Mouse (Mus musculus): Measurements from ENCODE around the gene F2r.

Gene F2r

GRCm38 (mm10) chr13:95632144-95632543, 13.9 kb upstream of the F2r start:
- DNase-seq (ENCODE audit: low spot score in 2 of 2) = no peak

- no peak for DNase-seq (ENCODE audit: low spot score in 2 of 2)
These were observed 12.5 kb upstream of the F2r start for GRCm38 (mm10) chr13:95630747-95631146.

DNA sequence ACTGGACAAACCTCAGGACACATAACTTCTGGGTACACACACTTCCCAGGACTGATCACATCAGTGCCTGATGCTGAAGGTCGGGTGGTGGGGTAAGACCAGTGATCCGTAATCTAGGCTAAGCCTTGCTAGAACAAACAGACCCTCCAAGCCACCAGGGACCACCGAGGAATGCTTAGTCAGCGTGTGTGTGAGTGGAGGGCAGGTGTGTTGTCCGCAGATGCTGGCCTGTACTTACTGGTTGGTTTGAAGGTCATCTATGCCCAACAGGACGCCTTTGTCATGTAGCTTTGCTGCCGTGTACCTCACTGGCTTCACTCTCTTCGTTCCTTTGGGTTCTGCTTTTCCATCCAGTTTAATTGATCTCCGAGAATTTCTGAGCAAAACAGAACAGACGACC, 11.5 kb upstream of the F2r start:
- no peak for DNase-seq (ENCODE audit: low spot score in 2 of 2)

DNA sequence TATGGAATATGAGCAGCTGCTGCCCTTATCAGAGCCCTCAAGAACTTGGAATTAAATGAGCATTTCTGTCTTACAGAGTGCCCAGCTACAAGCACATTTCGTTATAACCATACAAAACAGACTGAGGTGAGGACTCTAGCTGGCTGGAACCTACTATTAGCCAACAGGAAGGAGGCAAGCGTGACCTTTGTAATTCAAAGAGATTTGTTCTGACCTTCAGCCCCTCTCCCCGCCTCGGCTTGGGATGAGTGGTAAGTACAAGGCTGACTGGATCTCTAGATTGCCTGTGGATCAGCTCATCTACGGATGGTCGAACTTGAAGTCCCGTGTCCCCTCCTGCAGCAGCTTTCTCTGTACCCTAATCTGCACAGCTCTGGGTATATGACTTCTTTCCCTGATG, 8.4 kb upstream of the F2r start:
- no peak for DNase-seq (ENCODE audit: low spot score in 2 of 2)

DNA sequence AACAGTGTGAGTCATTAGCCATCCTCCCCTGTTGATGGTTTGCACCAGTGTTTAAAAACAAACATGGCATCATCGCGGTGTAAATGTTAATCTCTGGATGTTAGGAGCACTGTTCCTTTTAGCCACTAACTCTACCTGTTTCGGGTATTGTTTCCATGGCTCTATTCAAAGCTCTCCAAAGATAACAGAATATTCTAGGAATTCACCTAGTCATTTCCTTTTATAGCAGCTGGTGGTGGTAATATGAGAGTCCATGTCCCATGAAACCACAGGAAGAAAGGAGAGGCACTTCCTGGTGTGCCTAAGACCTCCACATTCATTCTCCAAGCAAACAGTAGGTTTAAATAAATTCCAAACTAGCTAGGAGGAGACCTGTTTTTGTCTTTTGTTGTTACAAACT, 4.8 kb upstream of the F2r start:
- DNase-seq (ENCODE audit: low spot score in 2 of 2) = no peak

DNA sequence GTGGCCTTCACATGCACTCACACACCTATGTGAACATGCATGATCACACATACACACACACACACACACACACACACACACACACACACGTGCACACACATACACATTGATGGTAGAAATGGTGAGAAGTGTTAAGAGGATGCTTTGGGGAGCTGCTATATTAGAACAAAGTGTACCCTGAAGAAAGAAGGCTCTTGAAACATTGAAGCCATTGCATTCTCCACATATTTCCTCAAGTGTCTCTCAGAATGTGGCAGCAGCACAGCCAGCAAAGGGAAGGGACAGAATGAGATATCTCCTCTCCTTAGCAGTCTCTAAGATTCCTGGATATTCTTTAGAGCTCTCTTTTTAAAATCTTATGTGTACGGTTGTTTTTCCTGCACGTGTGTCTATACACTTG, 3.3 kb upstream of the F2r start:
- DNase-seq (ENCODE audit: low spot score in 2 of 2) = no peak

DNA sequence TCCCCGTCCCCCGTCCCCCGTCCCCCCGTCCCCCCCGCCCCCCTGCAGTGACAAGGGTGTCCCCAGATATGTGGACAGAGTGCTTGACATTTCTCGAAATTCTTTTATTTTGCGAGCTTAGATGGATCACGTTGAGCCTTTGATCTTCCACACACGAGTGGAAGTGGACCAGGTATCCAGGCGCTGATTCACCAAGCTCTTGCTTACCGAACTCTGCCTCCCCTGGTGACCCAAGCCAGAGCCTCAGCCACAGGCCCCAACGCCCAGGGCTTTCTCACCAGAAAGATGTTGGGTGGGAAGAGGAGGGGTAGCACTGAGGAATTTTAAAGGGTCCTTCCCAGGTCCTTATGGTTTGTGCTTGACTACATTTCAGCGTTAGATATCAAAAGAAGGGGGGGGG, 572 bp upstream of the F2r start:
- DNase-seq (ENCODE audit: low spot score in 2 of 2) = no peak

- no peak for DNase-seq (ENCODE audit: low spot score in 2 of 2)
These were observed 566 bp downstream of the F2r start for GRCm38 (mm10) chr13:95617671-95618171.

GRCm38 (mm10) chr13:95617082-95617670, 1.1 kb downstream of the F2r start:
- no peak for DNase-seq (ENCODE audit: low spot score in 2 of 2)

- DNase-seq (ENCODE audit: low spot score in 2 of 2) = no peak
These were observed 1.8 kb downstream of the F2r start for GRCm38 (mm10) chr13:95616512-95616911.

GRCm38 (mm10) chr13:95614757-95615156, 3.5 kb downstream of the F2r start:
- DNase-seq (ENCODE audit: low spot score in 2 of 2) = no peak

GRCm38 (mm10) chr13:95612243-95612642, 6.0 kb downstream of the F2r start:
- DNase-seq (ENCODE audit: low spot score in 2 of 2) = no peak

- no peak for DNase-seq (ENCODE audit: low spot score in 2 of 2)
These were observed 6.5 kb downstream of the F2r start for GRCm38 (mm10) chr13:95611752-95612151.

- DNase-seq (ENCODE audit: low spot score in 2 of 2) = peak in 1 of 2 experiments; percentile 13
These were observed 7.3 kb downstream of the F2r start for GRCm38 (mm10) chr13:95610786-95611562.

- DNase-seq (ENCODE audit: low spot score in 2 of 2) = no peak
These were observed 9.2 kb downstream of the F2r start for GRCm38 (mm10) chr13:95609088-95609420.

DNA sequence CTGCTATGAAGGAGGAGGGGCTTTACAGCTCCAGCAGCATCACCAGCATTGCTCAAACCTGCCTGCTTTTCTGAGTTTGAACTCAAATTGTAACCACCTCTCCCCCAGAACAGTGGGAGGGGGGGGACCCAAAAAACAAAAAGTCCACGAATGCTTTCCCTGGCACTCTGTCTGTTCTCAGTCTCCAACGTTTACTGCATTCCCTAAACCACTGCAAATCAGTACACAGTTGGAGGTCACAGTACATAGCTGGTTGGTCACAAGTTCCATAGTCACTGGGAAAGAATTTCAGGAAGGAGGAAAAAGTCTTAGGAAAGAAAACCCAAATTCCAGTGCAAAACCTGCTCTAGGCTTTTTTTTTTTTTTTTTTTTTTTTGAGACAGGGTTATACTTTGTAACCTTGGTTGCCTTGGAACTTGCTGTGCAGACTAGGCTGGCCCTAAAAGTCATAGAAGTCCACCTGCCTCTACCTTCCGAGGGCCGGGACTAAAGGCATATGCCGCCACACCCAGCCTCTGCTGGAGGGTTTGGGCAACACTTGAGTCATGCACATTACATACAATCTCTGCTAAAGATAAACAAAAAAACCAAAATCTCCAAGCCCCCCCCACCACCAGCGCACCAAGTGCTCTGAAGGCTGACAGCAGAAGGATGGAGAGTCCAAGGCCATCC, 9.7 kb downstream of the F2r start:
- DNase-seq (ENCODE audit: low spot score in 2 of 2) = no peak

DNA sequence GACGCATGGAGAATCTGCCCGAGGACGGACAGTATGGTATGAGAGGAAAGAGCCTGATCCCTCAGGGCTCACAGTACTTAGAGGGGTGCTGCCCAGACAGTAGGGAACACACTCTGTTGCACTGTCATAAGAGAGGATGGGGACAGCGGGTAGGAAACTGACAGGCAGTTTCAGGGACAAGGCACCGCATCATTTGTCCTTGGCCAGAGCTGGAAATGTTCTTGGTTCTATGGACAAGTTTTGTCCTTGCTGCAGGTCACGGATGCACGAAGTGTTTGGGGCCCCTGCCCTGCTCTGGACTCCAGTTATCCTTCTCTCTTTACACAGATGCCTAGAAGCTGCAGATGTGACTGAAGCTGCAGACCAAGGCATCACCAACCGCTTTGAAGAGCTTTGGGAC, 11.3 kb downstream of the F2r start:
- DNase-seq (ENCODE audit: low spot score in 2 of 2) = no peak

DNA sequence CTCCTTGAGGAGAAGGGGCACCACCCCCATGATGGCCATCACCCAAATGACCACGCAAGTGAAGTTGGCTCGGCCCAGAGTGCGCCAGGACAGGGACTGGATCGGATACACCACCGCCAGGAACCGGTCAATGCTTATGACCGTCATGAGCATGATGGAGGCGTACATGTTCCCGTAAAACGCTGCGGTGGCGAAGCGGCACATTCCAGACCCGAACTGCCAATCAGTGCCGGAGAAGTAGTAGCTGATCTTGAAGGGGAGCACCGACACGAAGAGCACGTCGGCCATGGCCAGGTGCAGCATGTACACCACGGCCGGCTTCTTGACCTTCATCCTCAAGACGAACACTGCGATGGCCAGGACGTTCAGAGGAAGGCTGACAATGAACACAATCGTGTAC, 14.0 kb downstream of the F2r start:
- DNase-seq (ENCODE audit: low spot score in 2 of 2) = no peak

DNA sequence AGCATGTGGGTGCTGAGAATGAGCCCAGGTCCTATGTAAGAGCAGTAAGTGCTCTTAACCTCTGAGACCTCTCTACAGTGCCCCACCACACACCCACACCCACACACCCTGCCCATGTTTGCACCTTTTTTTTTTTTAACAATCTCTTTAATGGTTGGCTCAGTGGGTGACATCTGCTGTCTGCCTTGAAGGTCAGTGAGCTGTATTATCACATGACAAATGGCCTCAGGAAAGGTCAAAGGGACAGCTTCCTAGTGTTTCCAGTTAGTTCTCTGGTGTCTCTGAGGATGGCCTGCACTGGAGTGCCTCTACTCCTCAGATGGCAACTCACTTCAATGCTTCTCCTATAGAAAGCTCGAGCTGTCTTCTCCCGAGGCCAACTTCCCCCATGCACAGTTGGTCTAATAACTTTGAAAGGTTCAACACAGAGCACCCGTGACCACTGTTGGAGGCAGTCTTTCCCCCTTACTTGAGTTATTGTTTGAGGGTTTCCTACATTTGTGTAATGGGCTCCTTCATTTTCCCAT, 18.4 kb downstream of the F2r start:
- no peak for DNase-seq (ENCODE audit: low spot score in 2 of 2)

- no peak for DNase-seq (ENCODE audit: low spot score in 2 of 2)
These were observed 19.9 kb downstream of the F2r start for GRCm38 (mm10) chr13:95598232-95598920.

DNA sequence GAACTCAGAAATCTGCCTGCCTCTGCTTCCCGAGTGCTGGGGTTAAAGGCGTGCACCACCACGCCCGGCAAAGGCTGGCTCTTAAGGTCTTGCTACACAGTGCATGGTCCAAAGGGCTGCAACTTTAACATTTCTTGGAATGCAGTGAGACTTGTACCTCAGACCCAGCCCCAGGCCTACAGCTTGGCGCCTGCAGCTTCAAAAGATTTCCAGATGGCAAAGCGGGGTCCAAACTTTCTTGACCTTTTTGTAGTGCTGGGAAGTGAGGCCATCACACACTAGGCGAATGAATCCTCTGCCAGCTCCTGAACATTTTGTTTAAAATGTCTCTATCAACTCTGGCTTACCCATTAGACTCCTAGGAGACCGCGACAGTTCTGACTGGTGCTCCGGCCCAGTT, 20.7 kb downstream of the F2r start:
- DNase-seq (ENCODE audit: low spot score in 2 of 2) = no peak

DNA sequence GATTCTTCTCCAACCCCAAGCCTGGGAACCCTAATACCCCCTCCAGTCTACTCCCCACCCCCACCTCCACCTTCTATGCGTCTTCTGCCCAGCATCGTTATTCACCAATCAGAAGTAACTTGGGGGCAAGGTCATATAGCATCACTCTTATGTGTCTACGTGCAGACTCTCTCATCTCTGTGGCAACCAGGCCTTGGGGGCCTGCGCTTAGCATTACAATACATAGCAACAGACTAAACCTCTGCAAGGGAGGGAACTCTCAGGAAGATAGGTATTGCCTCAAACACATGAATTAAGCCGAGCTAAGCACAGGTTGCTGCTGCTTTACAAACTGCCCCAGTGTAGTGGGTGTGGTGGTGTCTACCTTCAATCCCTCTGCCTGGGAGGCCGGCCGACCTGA, 21.6 kb downstream of the F2r start:
- no peak for DNase-seq (ENCODE audit: low spot score in 2 of 2)

All from spleen, postnatal 36 days (tissue).